Mouse (Mus musculus) heart, embryonic 16.5 days (tissue): ENCODE data around the gene Mapk13. TPM values are rescaled to one million over a fixed set of nuclear protein-coding genes. Genes with fewer than 3 reads are reported as not detected.

ENCODE experiments used
- ATAC-seq: fragments of 200-750 bp; cut with Nextera tagmentation; replicated peaks from 2 replicates; pipeline ENCODE4 v1.8.0; 2017; ENCODE audit warnings: moderate number of reproducible peaks; ENCODE audit not compliant: insufficient read depth, low FRiP score; ENCODE audit errors: extremely low read depth
- H3K27ac ChIP-seq: fragments of 300-500 bp; sonication (generic); 2 replicates; pipeline ENCODE4 v1.5.1; 2014; ENCODE audit warnings: mild to moderate bottlenecking, low read length, control low read depth, moderate library complexity
- H3K27me3 ChIP-seq: fragments of 300-500 bp; sonication (generic); 2 replicates; pipeline ENCODE4 v1.6.1; 2014; ENCODE audit warnings: low read length, mixed read lengths; ENCODE audit not compliant: control insufficient read depth, insufficient read depth
- H3K36me3 ChIP-seq: fragments of 300-500 bp; sonication (generic); 2 replicates; pipeline ENCODE4 v1.6.1; 2014; ENCODE audit not compliant: control insufficient read depth, insufficient read depth
- H3K4me1 ChIP-seq: fragments of 300-500 bp; sonication (generic); 2 replicates; pipeline ENCODE4 v1.6.1; 2014; ENCODE audit warnings: low read length, mixed read lengths; ENCODE audit not compliant: control insufficient read depth, insufficient read depth
- H3K4me2 ChIP-seq: fragments of 300-500 bp; sonication (generic); 2 replicates; pipeline ENCODE4 v1.6.1; 2014; ENCODE audit warnings: low read depth, mild to moderate bottlenecking, control low read depth, low read length
- H3K4me3 ChIP-seq: fragments of 300-500 bp; sonication (generic); 2 replicates; pipeline ENCODE4 v1.5.1; 2014; ENCODE audit warnings: mild to moderate bottlenecking, control low read depth, low read length
- H3K9ac ChIP-seq: fragments of 300-500 bp; sonication (generic); 2 replicates; pipeline ENCODE4 v1.6.1; 2014; ENCODE audit warnings: low read length, control low read depth
- H3K9me3 ChIP-seq: fragments of 300-500 bp; sonication (generic); replicated peaks from 2 replicates; pipeline ENCODE4 v1.6.1; 2016; ENCODE audit warnings: low read length; ENCODE audit not compliant: control insufficient read depth
- WGBS: fragments of 180-500 bp; shearing (Covaris S2); extraction: QIAGEN DNeasy Blood & Tissue Kit; methylation state at CpG from one replicate; pipeline ENCODE4 v1.1.7; 2014; 5-methylcytosine and 5-hydroxymethylcytosine counted together
- polyA plus RNA-seq: library from polyadenylated mRNA; unstranded; fragments of >200 nt; fragmentation: Nextera tagmentation; extraction: Ambion mirVana; gene quantifications from 2 replicates; pipeline ENCODE4 v1.2.1, GENCODE M21; 2015

Mapk13 gene
- polyA plus RNA-seq, 1 experiment from 2014 or later, result 4.3 TPM

- Histone ChIP-seq H3K27me3 (no peaks in the 10 kb centered on the region), H3K9me3 (no peaks in the 10 kb centered on the region), H3K27ac (no peak overlapping the region), H3K4me1 (peaks cover 13% of the 10 kb centered on the region), H3K9ac (no peak overlapping the region), H3K36me3 (peaks cover 26% of the 10 kb centered on the region), H3K4me2 (no peak overlapping the region), H3K4me3 (no peak overlapping the region)
- no peak for ATAC-seq
- WGBS, result 62% methylated on average over 14 of the region's 14 CpGs
These were observed 60.0 kb downstream of the Mapk13 start for GRCm38 (mm10) chr17:28829120-28829519.

Other genes with a start within 250 kb of the Mapk13 start
- not detected in 2 replicates for gene Armc12, start 238.5 kb upstream of the Mapk13 start, polyA plus RNA-seq
- not detected in 2 replicates for gene Clpsl2, start 219.9 kb upstream of the Mapk13 start, polyA plus RNA-seq
- 2.2 TPM in 1 of 2 replicates, not detected in the other for gene Clps, start 208.5 kb upstream of the Mapk13 start, polyA plus RNA-seq
- 0.14 and 0.39 TPM in 2 replicates for gene Lhfpl5, start 193.7 kb upstream of the Mapk13 start, polyA plus RNA-seq
- gene Srpk1, start 146.6 kb upstream of the Mapk13 start, polyA plus RNA-seq, result 44.3 and 44.9 TPM in 2 replicates
- gene Slc26a8, start 79.1 kb upstream of the Mapk13 start, polyA plus RNA-seq, result 0.19 and 0.47 TPM in 2 replicates
- gene Mapk14, start 78.0 kb upstream of the Mapk13 start, polyA plus RNA-seq, result 29.3 and 31.2 TPM in 2 replicates
- 2.0 TPM in 2 replicates for gene AC170998.1, start 43.2 kb upstream of the Mapk13 start, polyA plus RNA-seq
- gene Brpf3, start 31.8 kb downstream of the Mapk13 start, polyA plus RNA-seq, result 6.7 and 7.2 TPM in 2 replicates
- 0.03 TPM in 1 of 2 replicates, not detected in the other for gene Pnpla1, start 89.1 kb downstream of the Mapk13 start, polyA plus RNA-seq
- 0.40 and 0.43 TPM in 2 replicates for gene 4930539E08Rik, start 146.0 kb downstream of the Mapk13 start, polyA plus RNA-seq
- 0.24 TPM in 1 of 2 replicates, not detected in the other for gene Pxt1, start 174.5 kb downstream of the Mapk13 start, polyA plus RNA-seq
- 56.8 and 59.2 TPM in 2 replicates for gene Kctd20, start 182.7 kb downstream of the Mapk13 start, polyA plus RNA-seq
- gene Stk38, start 238.7 kb downstream of the Mapk13 start, polyA plus RNA-seq, result 84.6 and 90.4 TPM in 2 replicates